Mouse (Mus musculus): ENCODE measurements at regions not wholly inside any gene's neighbourhood (a gene's known extent, or its start where the extent isn't known, plus 50 kb on each side); places are given as distances from the start of the nearest gene placed in this dataset.

DNA sequence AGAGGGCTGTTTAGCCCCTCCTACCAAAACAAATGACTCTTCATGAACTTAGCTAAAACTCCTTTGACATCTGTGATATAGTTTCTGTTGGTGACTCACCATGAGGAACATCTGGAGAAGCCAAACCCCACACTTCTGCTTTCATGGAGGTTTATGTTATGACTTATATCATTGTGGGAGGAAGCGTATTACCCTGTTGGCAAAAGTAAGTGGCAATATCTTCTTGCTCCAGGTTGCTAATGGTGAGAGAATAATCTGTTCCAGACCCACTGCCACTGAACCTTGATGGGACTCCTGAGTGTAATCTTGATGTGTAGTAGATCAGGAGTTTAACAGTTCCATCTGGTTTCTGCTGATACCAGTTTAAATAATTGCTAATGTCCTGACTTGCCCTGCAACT is 1096.2 kb upstream of the Tacstd2 start:
- TF ChIP-seq CTCF (IDR thresholded peaks at IDR 0.05) (no peak), EP300 (IDR thresholded peaks at IDR 0.05) (no peak)
